Mouse (Mus musculus): Measurements from ENCODE around the gene Olfr870.
"Not testable (repeated sequence)": the region's sequence is repeated elsewhere in the genome, so short reads cannot be mapped to it uniquely, and the experiment has no call there.

Gene Olfr870

DNA sequence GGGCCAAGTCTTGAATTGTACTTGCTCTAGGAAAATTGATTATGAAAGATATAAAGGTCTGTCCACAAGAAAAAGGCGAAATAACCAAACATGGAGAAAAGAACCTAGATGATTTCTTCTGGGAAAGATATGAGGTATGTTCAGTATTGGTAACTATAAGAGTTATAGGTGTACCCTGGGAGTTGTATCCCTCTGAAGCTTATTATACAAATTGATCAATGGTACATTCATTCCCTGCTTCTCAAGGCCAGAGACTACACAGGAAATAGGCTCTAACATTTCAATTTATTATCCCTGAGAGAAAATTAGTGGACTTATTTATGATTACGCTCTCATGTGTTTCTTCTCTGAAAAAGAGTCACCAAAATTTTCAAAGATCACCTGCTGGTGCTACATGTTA, at the start of gene Olfr870:
TSS of gene Olfr870 (minus strand) at position 101 of the 400 bp plus-strand sequence.
- no peak for DNase-seq (ENCODE audit: low read depth)

DNA sequence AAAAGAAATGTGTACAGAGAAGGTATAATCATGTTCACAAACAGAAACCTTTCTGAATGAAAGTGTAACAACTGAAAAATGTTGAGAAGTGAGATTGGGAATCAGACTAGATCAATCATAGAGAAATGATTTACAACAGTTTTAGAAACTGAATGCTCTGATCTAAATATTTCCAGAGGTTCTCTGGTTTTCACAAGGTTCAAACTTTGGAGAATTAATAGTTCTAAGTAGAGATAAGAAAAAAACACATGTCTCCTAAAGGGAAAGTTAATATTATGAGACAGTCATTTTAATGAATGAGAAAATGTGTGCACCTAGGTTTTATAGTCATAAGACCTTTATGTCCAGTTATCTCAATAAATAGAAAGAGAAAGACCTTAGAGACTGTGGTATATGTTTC, 38.0 kb upstream of the Olfr870 start, which contains the start of gene Olfr871:
TSS of gene Olfr871 (plus strand) at position 301 of the 400 bp plus-strand sequence.
- DNase-seq (ENCODE audit: low read depth): no peak

DNA sequence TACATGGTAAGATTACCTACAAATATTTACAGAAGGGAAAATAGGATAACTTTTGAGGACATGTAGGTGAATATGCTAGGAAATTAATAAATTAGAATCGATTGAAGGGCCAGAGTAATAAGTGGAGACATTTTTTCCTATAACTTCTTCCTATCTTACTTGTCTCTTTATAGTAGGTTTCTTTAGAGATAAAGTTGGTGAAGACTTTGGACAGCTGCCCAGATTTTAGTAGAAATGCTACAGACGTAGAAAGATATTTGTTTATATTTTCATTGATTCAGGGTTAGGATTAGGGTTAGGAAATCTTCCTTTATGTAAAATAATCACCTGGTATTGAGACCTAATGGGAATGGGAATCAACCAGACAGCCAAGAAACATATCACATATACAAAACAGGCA, 37.6 kb upstream of the Olfr870 start:
- no peak for DNase-seq (ENCODE audit: low read depth)

DNA sequence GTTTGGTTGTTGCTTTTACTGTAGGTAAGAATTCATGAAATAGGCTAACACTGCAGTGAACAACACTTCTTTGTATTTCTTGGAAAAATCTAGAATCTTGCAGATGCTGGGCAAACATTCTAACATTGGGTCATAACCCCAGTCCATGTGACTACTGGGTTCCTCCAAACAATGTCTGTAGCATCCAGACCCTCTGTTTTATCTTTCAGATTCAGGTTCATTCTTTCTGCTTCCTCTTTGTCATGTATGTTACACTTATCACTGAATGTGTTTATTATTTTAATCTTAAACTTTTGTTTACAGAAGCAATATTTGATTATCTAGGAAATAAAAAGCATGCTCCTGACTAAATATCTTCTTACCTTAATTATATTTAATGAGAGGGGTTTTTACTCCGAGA, 37.0 kb upstream of the Olfr870 start:
- no peak for DNase-seq (ENCODE audit: low read depth)

DNA sequence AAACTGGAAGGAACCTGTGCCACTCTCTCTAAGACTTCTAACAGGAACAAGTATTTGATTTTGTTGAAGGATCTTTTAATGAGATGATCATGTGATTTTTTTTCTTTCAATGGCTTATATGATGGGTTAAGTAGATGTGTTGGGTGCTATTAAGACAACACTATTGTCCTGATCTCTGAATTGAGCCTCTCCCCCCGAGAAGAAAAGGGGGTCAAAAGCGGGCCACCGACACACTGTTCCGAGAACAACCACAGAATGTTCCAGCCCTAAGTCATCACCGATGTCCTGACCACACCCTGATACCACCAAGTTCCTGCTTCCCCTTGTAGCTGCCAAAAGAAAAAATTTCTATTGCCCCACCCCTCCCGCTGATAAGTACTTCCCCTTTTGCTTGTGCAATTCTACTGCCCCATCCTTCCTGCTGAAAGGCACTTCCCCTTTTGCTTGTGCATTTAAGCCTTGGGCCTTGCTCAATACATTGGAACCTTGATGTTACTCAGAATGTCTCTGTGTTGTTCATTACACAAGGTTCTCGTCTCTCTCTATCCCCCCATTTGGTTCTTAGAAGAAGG, 29.6 kb upstream of the Olfr870 start:
- DNase-seq (ENCODE audit: low read depth): not testable (repeated sequence)

DNA sequence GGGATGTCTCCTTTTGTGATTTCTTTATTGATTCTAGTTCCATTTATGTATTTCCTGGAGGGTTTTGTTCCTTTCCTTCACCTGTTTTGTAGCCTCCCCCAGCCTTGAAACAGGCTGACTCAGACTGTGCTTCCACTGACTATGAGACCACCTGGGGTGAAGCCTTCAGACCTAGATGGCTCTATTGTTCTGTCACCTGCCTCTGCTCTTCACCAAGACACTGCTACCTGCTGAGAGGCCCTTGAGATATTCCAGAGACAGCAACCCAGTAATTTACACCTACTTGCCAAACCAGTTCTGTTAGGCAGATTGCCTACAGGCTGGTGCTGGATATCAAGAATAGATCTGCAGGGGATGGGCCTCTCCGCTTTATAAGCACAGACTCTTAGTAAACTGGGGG, 28.3 kb upstream of the Olfr870 start:
- DNase-seq (ENCODE audit: low read depth): no peak

DNA sequence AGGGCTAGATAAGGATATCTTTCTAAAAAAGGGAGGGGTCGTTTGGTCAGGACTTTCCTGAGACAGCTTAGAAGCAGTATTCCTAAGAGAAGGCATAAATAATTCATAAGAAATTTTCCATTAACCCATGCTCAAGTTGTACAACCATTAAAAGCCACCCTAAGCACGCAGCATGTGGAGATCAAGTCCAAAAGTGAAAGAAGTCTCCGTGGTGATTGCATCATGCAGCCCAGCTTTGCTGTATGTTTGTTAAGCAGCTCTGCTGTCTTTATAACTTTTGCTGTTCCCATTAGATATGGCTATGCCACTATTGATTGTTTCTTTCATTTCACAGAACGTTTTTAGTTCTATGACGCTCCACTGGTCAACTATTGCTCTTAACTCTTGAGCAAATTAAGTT, 5.6 kb upstream of the Olfr870 start:
- DNase-seq (ENCODE audit: low read depth): no peak

DNA sequence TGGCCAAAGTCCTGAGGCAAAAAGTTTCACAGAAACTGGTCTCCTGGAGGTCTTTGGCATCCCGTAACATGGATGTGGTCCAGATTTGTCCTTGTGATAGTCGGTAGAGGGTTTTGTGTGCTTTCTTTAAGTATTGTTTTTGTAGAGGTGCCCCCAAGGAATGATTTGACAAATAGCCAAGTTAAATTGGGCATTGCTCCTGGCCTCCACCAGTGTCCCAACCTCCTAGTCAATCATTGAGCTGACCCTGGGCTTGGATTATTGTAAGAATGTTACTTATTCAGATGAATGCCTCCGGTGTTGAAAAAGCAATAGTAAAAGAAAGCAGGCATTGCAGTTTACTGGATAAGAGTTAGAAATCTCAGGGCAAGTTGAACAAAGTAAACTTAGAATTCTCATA, 24.2 kb downstream of the Olfr870 start:
- no peak for DNase-seq (ENCODE audit: low read depth)

DNA sequence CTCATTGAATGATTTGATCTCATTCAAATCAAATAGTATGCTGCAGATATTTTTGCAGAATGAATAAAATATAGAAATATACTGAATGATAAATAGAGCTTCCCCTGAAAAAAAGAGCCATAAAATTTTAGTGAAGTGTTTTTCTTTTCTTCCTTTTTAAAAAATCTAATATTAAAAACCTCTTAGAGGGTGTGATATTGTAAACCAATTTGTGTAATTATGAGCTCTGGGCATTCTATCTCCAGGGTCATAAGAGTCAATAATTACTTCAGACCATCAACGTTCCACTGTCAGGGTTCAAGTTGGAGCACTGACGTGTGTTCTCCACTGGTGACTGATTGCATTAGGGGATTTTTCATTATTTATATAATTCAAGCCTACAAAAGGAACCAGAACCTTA, 45.1 kb downstream of the Olfr870 start, which contains the start of gene Olfr869:
TSS of gene Olfr869 (plus strand) at position 301 of the 400 bp plus-strand sequence.
- no peak for DNase-seq (ENCODE audit: low read depth)

All from NIH3T3 (cell line).